Mouse (Mus musculus) c-Kit-positive CD71-positive TER-119-positive erythroid progenitor cells, embryonic 14.5 days (primary cell): ENCODE data around the gene Gm37240.

ENCODE experiments used
- DNase-seq: peaks from one replicate; pipeline ENCODE4 v3.0.0-alpha.2; 2013; ENCODE audit warnings: low spot score

Gene Gm37240

DNA sequence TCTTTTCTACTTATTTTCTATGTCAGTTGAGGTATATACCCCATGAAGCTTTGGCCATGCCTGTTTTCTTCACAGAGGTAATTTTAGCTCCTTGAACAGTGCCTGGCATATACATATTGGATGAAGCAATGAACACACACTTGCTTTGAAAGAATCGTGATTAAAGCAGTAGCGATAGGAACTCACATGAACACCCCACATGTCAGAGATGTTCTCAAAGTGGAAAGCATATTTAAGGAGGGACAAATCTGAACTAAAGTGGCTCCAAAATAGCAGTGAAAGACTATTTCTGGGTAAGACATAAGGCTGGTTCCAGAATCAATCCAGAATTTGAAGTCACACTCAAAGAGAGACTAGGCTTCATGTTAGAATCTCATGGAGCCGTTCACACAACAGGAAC is 397.1 kb downstream of the Gm37240 start:
- DNase-seq: no peak

DNA sequence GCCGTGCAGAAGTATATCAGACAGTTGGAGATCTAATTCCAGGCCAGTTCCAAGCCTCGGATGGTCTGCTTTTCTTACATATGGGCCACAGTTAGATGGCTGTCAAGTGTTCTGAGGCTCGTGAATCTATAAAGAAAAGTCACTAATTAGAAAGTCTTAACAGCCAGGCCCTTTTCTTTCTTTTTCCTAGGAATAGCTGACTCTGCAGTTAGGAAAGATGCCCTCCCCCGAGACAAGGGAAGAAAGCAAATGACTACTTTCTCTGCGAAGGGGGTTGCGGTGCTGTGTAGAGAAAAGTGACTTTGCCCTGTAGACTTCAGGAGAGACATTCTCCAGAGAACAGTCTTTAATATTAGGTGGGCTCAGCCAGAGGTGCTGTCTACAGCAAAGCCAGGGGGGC is 399.9 kb downstream of the Gm37240 start:
- DNase-seq: no peak

DNA sequence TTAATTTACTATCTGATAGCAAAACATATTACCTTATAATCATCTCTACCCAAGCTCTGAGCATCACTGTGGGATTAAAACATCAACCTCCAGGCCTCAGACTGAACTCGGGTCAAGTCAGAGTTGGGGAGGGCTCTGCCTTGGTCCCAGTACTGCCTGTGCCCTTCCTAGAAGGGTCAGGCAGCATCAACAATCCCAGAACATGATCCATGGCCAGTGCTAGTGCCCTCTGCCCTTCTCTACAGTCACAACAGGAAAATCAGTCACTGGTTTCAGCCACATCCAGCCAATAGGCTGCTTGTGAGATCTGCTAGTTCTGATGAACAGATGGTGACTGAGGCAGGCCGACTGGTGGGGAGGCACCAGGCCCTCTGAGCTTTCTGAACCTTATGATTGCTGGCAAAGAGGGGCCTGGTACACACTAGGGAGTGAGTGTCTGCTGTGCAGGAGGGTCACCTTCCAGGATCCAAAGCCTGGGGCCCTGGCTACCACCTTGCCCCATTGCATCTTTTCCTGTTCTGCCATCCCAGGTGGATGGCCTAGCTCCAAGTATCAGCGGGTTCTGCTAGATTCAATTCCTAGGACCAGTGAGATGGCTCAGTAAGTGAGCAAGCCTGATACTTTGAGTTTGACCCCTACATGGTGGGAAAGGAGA is 401.7 kb downstream of the Gm37240 start:
- DNase-seq: no peak

DNA sequence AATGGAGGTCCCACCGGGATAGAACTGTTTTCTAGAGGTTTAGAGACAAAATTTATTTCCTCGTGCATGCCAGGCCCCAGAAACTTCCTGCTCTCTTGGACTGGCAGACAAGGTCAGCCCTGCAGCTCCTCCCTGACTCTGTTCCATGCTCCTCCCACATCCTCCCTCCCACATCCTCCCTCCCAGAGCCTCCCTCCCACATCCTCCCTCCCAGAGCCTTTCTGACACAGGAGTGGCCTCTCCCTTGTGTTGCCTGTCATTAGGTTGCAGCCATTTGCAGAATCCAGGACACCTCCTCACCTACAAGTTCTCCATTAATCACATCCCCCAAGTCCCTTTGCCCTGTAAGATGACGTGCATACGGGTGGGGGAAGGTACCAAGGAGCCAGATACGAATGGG is 404.7 kb downstream of the Gm37240 start:
- no peak for DNase-seq

DNA sequence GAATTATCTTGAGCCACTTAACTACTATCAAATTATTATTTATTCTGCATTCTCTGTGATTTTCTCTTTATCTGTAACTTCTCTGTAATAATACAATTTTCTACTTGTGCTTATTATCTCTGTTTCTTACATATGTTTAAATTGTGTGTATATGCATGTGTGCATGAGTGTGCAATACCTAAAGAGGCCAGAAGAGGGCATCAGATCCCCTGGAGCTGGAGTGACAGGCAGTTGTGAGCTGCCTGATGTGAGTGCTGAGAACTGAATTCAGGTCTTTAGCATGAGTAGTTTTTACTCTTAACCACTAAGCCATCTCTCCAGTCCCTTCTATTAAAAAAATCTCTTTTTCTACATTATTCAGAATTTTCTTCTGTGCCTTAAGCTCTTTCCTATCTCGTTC is 406.7 kb downstream of the Gm37240 start:
- no peak for DNase-seq

DNA sequence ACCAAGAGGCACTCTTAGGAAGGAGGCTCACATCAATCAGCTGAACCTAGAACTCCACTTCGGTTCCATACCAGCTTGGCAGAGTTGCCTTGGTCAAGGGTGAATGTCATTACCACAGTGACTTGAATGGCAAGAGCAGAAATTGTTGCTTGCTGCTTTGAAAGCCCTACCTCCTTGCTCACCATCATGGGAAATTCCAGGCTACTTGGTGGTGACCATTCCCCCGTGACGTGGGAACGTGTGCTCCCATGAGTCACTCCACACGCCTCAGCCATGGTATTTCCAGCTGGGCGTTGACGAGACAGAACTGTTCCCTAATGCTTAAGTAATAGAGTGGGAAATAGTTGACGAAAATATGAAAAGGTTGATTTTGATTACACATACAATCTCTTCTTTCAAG is 408.6 kb downstream of the Gm37240 start:
- no peak for DNase-seq

DNA sequence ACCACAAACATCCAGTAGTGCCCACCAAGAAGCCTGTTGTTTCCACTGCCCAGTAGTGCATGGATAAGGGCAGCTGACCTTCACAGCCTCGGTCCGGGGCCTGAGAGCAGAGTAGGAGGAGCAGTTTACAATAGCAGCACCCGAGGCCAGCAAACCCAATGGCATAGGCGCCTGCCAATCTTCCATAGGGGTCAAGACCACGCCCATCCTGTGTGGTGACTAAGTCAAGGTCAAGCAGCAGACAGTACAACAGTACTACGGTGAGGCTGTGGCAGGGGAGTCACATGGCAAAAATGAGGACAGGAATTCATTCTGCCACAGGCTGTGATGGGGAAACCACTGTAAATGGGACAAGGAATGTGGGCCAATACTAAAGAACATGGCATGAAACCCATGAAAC is 417.6 kb downstream of the Gm37240 start:
- DNase-seq: no peak

DNA sequence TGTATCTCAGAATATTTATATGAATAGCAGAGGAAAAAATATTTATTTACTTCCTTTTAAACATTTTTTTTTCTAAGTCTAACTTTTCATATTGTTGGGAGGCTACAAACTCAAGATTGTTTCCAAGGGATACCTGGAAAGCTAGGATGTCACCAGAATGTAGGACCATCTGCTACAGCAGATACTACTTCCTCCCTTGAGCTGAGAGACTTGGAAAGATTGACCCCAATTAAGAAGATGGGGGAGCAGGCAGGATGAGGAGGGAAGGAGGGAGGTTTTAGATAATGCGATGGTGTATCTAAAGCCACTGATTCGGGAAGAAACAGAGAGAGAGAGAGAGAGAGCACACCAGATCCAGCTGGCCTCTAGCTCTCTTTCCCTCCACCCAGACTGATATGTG is 418.3 kb downstream of the Gm37240 start:
- no peak for DNase-seq

DNA sequence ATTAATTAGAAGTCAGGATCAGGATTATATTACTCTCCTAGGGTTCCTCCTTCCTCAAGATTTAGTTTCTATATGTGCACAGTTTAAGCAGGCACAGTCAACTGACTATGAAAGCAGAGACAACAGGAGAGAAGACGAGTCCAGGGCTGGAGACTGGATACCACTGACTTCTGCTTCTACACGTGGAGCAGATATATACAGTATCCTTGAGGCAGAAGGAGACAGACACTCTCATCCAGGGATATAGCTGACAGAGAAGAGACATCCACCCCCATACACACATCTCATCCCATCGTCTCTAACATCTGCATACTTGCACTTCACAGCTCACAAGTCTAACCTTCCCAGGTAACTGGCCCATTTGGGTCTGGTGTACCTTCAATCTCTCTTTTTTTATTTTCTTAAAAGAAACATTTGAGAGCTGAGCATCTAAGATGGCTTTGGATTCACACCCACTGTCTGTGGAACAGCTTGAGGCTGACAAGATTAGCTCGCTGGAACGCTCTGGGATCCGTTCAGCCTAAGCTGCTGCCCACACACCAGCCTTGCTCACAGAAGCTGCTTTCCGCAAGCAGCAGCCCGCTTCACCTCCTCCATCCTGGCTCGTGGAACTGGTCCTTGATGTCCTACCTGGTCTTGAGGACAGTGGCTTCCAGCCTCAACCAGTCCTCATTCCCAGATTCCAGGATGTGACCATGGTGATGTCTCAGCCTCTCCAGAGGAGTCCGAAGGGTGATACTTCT is 421.9 kb downstream of the Gm37240 start:
- no peak for DNase-seq

DNA sequence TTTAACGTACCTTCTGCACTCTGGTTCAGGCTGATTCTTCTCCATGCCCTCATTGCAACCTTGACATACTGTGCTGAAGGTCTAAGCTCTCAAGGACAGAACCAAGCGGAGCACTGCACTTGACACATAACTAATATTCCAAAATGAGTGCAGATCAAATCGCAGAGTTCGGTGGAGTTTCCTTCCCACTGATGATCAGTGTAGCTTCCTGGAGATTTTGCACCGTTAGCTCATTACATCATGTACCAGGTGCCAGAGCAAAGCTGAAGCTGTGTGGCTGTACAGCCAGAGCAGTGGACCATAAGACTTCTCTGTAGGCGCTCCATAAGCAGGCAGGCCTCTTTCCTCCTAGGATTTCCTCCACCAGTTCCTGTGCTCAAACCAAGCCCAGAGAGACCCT is 427.3 kb downstream of the Gm37240 start:
- DNase-seq: no peak

DNA sequence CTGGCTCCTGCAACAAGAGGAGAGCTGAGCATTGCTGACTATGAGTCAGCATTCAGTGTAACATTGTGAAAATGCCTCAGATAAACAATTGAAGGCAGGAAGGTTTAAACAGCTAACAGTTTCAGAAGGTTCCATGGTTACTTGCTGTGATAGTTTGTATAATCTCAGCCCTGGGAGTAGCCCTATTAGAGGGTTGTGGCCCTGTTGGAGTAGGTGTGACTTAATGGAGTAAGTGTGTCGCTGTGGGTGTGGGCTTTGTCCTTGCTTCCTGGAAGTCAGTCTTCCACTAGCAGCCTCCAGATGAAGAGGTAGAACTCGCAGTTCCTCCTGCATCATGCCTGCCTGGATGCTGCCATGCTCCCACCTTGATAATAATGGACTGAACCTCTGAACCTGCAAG is 430.3 kb downstream of the Gm37240 start:
- no peak for DNase-seq

DNA sequence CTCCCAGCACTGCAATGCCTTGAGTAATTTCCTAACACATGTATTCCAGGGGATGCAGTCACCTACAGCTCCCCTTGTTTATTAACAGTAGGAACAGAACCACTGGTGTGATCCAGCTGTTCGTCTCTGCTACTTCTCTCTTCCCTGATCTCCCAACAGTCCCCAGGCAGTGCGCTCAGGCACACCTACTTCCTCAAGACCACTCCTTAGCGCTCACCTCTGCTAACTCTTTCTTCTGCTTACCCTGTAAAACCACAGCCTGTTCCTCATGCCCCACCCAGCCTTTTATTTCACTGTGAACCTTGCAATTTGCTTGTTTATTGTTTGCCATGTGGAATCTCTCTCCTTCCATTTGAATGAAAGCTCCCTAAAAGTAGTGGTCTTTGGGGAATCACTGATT is 431.9 kb downstream of the Gm37240 start:
- DNase-seq: no peak

DNA sequence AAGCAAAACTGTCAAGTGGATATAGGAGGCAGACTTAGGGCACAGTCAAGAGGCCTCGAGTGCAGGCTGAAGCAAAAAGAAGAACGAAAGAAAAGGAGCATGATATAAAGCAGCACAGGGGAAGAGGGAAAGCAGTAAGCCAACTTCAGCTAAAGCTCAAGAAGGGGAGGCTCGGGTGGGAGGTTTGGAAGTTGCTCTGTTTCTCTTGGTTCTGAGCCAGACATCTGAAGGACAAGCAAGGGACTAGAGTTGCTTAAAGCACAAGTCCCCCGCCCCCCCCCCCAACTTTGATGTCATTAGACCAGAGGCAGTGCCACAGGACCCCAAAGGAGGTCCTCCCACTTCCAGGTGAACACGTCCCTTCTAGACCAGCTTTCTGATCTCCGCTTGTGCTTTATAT is 433.3 kb downstream of the Gm37240 start:
- no peak for DNase-seq

DNA sequence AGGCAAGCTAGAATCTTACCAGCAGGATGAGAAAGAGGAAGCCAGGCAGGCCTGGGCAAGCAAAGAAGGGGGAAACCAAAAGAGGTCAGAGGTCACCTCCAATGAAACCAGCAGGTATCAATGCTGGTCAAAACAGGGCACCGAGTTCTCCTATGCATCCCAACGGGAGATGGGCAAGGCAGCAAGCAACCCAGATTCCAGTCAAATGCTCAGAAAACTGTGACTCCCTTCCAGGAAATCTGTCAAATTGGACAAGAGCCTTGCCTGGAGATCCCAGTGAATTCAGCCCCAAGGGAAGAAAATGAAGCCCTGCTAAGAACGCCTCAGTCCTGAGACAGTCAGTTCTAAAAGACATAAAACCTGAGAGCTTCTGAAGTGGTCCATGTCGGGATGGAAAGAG is 437.9 kb downstream of the Gm37240 start:
- DNase-seq: no peak

DNA sequence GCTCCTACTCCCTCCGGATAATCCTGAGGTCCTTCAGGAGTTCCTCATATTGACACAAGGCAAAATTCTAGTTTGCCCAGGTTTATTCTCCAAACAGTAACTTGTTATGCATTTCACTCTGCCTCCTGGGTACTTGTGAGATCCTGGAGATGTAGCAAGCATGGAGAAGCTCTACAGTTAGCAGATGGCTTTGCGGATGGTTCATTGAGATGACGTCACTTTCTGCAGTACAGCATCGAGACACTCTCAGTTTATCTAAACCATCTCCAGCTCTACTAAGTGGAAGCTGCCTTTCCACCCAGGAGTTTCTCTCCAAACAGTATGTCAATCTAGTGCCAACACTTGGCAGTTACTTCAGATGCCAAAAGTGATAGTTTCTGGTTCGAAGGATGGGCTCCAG is 444.5 kb downstream of the Gm37240 start:
- DNase-seq: no peak

DNA sequence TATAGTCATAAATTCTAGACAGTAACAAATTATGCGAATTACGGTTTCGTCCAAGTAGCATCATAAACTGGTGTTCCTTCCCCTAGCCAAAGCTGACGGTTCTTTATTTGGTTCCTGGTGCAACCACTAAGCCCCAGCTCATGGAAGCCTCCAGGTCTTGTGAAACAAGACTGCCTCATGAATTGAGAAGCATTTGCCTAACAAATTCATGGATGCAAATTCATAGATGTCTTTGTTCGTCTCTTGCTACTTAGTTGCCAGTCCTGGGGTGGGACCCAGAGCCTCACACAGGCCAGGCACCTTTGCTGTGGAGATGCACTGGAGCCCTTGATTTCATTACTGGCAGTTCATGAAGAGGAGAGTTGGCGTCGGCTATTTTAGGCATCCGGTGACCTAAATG is 445.1 kb downstream of the Gm37240 start:
- DNase-seq: no peak

DNA sequence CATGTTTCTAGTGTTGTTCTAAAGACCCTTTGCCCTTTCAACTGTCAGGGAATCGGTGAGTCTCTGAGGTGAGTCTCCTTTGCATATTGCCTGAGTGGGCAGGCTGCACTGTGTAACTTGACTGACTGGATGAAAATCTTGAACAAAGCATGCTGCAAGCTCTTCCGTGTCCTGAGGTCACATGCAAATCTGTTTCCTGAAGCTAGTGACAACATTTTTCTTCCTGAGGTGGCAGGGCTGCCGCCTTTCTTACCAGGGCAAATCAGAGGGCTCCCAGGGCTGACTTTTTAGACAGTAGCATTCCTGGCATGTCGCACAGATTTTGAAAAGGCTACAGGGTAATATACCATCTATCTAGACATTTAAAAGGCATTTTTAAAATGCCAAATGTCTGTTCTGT is 451.9 kb downstream of the Gm37240 start:
- DNase-seq: no peak

DNA sequence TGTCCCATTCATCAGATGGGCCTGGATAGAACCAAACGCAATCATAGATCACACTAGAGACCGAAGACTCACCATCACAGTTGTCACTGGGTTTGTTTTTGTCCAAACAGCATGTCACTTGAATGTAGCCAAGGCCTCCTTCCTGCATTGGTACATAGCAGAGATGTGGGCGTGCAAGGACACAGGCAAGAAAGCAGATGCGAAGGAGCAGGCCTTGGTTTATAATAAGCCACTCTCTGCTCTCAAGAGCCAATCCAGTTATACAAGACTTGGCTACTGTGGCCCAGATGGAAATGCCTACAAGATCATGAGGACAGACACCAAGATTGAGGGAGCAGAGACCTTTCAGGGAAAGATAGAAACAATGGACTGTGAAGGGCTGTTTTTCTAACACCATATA is 456.1 kb downstream of the Gm37240 start:
- no peak for DNase-seq

DNA sequence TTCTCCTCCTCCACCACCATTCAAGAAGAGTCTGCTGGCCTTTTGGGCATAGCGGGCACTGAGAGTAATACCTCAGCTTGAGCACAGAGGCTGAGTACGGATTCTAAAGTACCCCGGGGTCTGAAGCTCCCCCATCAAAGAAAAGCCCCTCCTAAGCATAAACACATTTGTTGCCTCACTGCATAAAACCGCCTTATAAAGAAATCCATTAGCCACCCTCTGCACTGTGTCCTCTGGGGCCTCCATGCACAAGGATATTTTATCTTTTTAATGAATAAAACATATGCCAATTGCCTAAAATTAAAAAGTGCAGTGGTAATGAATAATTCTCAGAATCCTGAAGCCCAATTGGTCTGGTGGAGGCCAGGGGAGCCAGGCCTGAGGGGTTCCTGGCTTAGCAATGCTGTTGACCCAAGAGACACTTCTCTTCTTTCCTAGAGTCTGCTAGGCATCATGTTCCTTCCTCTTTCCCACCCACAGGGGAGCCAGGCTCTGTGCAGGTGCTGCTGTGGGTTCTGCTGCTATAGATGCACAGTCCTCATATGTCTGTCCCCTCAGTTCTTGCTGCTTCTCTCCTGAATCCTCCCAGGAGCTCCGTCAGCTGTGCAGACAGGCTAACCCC is 463.8 kb downstream of the Gm37240 start:
- no peak for DNase-seq

DNA sequence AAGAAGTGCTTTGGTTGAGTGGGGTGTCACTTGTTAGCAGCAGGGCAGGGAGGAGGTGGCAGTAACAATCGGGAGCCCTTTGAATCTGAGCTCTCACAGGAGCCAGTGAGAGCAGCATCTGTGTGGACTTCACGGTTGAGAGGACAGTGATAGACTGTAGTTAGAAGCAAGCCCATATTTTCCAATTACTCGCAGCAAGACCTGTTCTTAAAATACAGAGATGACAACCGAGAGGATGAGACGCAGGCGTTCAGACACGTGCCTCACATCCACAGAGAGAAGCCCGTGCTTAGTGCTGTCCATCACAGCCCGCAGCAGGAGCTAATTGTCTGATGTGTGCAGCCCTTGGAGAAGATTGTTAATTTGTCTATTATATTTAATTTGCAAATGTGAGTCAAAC is 465.9 kb downstream of the Gm37240 start:
- DNase-seq: no peak

DNA sequence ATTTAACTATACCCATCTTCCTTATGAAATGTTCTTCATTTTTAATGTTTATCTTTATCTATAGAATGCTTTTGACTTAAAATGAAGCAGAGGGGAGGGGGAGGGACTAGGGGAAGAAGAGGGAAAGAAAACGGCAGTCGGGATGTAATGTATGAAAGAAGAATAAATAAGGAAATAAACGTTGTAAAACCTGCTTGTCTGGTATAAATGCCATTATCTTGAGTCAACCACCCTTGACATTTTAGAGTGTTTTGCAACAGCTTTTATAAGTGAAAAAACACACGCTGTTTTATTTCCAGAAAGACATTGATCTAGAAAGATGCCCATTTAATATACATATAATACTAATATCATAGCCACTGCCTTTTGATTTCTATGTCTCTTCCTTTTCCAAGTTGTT is 469.7 kb downstream of the Gm37240 start:
- no peak for DNase-seq

DNA sequence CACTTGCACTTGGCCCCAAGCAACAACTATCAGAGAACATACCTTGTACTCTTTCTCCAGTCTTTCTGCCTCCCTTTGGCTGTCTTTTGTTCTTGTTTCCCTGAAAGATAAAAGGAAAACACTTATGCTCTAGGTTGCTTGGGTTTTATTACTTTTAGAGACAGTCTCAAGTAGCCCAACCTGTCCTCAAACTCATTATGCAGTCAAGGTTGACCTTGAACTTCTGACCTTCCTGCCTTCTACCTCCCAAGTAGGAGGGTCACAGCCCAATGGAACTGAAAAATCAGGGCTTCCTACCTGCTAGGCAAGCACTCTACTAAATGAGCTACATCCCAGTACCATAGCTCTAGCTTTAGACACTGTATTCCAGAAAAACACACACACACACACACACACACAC is 488.5 kb downstream of the Gm37240 start:
- no peak for DNase-seq

DNA sequence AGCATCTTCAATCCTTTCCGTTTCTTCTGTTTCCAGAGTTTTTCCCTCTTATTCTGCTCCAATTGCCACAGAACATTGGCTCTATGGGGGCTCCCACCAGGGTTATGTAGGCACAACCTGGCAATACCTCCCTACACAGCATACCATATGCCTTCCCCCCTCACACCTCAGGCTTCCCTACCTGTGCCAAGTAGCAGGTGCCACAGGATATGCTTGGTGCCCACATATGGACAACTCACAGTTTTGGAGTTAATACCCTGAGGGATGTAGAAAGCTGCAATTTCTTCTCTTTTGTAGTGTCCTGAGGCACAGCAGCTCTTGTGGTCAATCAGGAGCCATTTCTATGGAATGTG is 488.9 kb downstream of the Gm37240 start:
- DNase-seq: no peak
